Mouse (Mus musculus) MEL (cell line): ENCODE data around the gene Dlx2. TPM values are rescaled to one million over a fixed set of nuclear protein-coding genes. Genes with fewer than 3 reads are reported as not detected.

Experiments
- DNase-seq: peaks from one replicate; pipeline ENCODE4 v3.0.0; 2011; ENCODE audit warnings: low read depth, low spot score
- H3K27ac ChIP-seq: 2 replicates; pipeline ENCODE4 v1.5.1; 2012; ENCODE audit warnings: low read depth, mild to moderate bottlenecking, control low read depth, low read length, moderate library complexity; ENCODE audit not compliant: control insufficient read depth
- H3K27me3 ChIP-seq, 2 experiments: fragments of 150-350 bp in 1 of 2; sonication (generic) in 1 of 2; 2 replicates each; pipeline ENCODE4 v1.6.1; 2012; ENCODE audit warnings: low read length in 2 of 2, mild to moderate bottlenecking in 2 of 2, improper control_type of control experiment in 1 of 2, moderate library complexity in 1 of 2; ENCODE audit not compliant: insufficient read depth in 2 of 2, control insufficient read depth in 1 of 2
- H3K36me3 ChIP-seq, 2 experiments: 2 replicates each; pipeline ENCODE4 v1.6.1; 2012 to 2014; ENCODE audit warnings: low read length in 2 of 2, improper control_type of control experiment in 1 of 2, inconsistent platforms in 1 of 2, mild to moderate bottlenecking in 1 of 2; ENCODE audit not compliant: insufficient read depth in 2 of 2, control insufficient read depth in 1 of 2
- H3K4me1 ChIP-seq, 2 experiments: fragments of 150-350 bp in 1 of 2; sonication (generic) in 1 of 2; 2 replicates each; pipeline ENCODE4 v1.6.1; 2012; ENCODE audit warnings: low read length in 2 of 2, improper control_type of control experiment in 1 of 2, mild to moderate bottlenecking in 1 of 2; ENCODE audit not compliant: insufficient read depth in 2 of 2, control insufficient read depth in 1 of 2
- H3K4me3 ChIP-seq, 2 experiments: fragments of 150-350 bp in 1 of 2; sonication (generic) in 1 of 2; 2 replicates each; pipeline ENCODE4 v1.5.1; 2012; ENCODE audit warnings: low read depth in 2 of 2, low read length in 2 of 2, mild to moderate bottlenecking in 2 of 2, moderate library complexity in 2 of 2, control low read depth in 1 of 2, improper control_type of control experiment in 1 of 2; ENCODE audit not compliant: control insufficient read depth in 1 of 2, insufficient read depth in 1 of 2
- H3K79me2 ChIP-seq: 2 replicates; pipeline ENCODE4 v1.6.1; 2012; ENCODE audit warnings: mild to moderate bottlenecking, low read length, moderate library complexity; ENCODE audit not compliant: control insufficient read depth, poor library complexity, insufficient read depth
- H3K9ac ChIP-seq: 2 replicates; pipeline ENCODE4 v1.6.1; 2012; ENCODE audit warnings: low read depth, mild to moderate bottlenecking, control low read depth, low read length, moderate library complexity; ENCODE audit not compliant: control insufficient read depth, poor library complexity, severe bottlenecking
- H3K9me3 ChIP-seq: fragments of 150-350 bp; sonication (generic); replicated peaks from 2 replicates; pipeline ENCODE4 v1.6.1; 2012; ENCODE audit warnings: mild to moderate bottlenecking, low read length, improper control_type of control experiment, moderate library complexity; ENCODE audit not compliant: insufficient read depth
- BHLHE40 ChIP-seq: IDR thresholded peaks from 2 replicates; pipeline ENCODE4 v1.6.1; 2012; ENCODE audit warnings: low read depth, mild to moderate bottlenecking, inconsistent platforms, low read length, improper control_type of control experiment, borderline replicate concordance
- CHD1 ChIP-seq: IDR thresholded peaks from 2 replicates; pipeline ENCODE4 v1.6.1; 2012; ENCODE audit warnings: low read depth, mild to moderate bottlenecking, inconsistent platforms, low read length, improper control_type of control experiment
- CHD2 ChIP-seq: IDR thresholded peaks from 2 replicates; pipeline ENCODE4 v1.6.1; 2011; ENCODE audit warnings: low read length, improper control_type of control experiment
- CTCF ChIP-seq, 3 experiments: IDR thresholded peaks in 2 of 3; conservative IDR thresholded peaks in 1 of 3; 2 replicates each; pipeline ENCODE4 v1.5.1; 2011 to 2012; ENCODE audit warnings: low read length in 3 of 3, low read depth in 2 of 3, mild to moderate bottlenecking in 2 of 3, improper control_type of control experiment in 1 of 3, inconsistent platforms in 1 of 3, mixed read lengths in 1 of 3, moderate library complexity in 1 of 3; ENCODE audit not compliant: control insufficient read depth in 1 of 3, insufficient read depth in 1 of 3, poor library complexity in 1 of 3, severe bottlenecking in 1 of 3
- E2F4 ChIP-seq: IDR thresholded peaks from 2 replicates; pipeline ENCODE4 v1.6.1; 2011; ENCODE audit warnings: low read depth, low read length, improper control_type of control experiment, borderline replicate concordance
- ELF1 ChIP-seq: IDR thresholded peaks from 2 replicates; pipeline ENCODE4 v1.6.1; 2014; ENCODE audit warnings: low read depth, mild to moderate bottlenecking, inconsistent platforms, low read length, improper control_type of control experiment, moderate library complexity
- EP300 ChIP-seq, 2 experiments: IDR thresholded peaks; 2 replicates each; pipeline ENCODE4 v1.6.1; 2011; ENCODE audit warnings: improper control_type of control experiment in 2 of 2, low read length in 2 of 2, low read depth in 1 of 2, mild to moderate bottlenecking in 1 of 2
- ETS1 ChIP-seq: IDR thresholded peaks from 2 replicates; pipeline ENCODE4 v1.6.1; 2012; ENCODE audit warnings: low read depth, mild to moderate bottlenecking, inconsistent platforms, low read length, improper control_type of control experiment, moderate library complexity
- GABPA ChIP-seq: IDR thresholded peaks from 2 replicates; pipeline ENCODE4 v1.6.1; 2012; ENCODE audit warnings: low read depth, mild to moderate bottlenecking, inconsistent platforms, low read length, improper control_type of control experiment, moderate library complexity
- GATA1 ChIP-seq: IDR thresholded peaks from 2 replicates; pipeline ENCODE4 v1.6.1; 2011; ENCODE audit warnings: low read depth, low read length, improper control_type of control experiment
- HCFC1 ChIP-seq: IDR thresholded peaks from 2 replicates; pipeline ENCODE4 v1.6.1; 2012; ENCODE audit warnings: low read depth, mild to moderate bottlenecking, inconsistent platforms, low read length, improper control_type of control experiment, moderate library complexity
- KAT2A ChIP-seq: conservative IDR thresholded peaks from 2 replicates; pipeline ENCODE4 v1.6.1; 2012; ENCODE audit warnings: low read depth, low read length, improper control_type of control experiment, inconsistent platforms
- MAFK ChIP-seq: IDR thresholded peaks from 2 replicates; pipeline ENCODE4 v1.6.1; 2011; ENCODE audit warnings: low read depth, mild to moderate bottlenecking, low read length, improper control_type of control experiment, borderline replicate concordance
- MAX ChIP-seq: IDR thresholded peaks from 2 replicates; pipeline ENCODE4 v1.6.1; 2011; ENCODE audit warnings: low read length, improper control_type of control experiment
- MAZ ChIP-seq: IDR thresholded peaks from 2 replicates; pipeline ENCODE4 v1.6.1; 2012; ENCODE audit warnings: low read depth, mild to moderate bottlenecking, inconsistent platforms, low read length, improper control_type of control experiment
- MEF2A ChIP-seq: IDR thresholded peaks from 2 replicates; pipeline ENCODE4 v1.6.1; 2014; ENCODE audit warnings: low read depth, mild to moderate bottlenecking, inconsistent platforms, low read length, improper control_type of control experiment; ENCODE audit not compliant: poor library complexity, insufficient replicate concordance, severe bottlenecking; ENCODE audit errors: extremely low read depth
- MXI1 ChIP-seq: IDR thresholded peaks from 2 replicates; pipeline ENCODE4 v1.6.1; 2011; ENCODE audit warnings: mild to moderate bottlenecking, low read depth, low read length, improper control_type of control experiment
- MYB ChIP-seq: IDR thresholded peaks from 2 replicates; pipeline ENCODE4 v1.6.1; 2011; ENCODE audit warnings: mild to moderate bottlenecking, low read depth, low read length, improper control_type of control experiment
- MYC ChIP-seq: IDR thresholded peaks from 2 replicates; pipeline ENCODE4 v1.6.1; 2011; ENCODE audit warnings: low read depth, mild to moderate bottlenecking, low read length, improper control_type of control experiment, moderate library complexity
- NRF1 ChIP-seq: IDR thresholded peaks from 2 replicates; pipeline ENCODE4 v1.6.1; 2014; ENCODE audit warnings: low read depth, mild to moderate bottlenecking, inconsistent platforms, low read length, improper control_type of control experiment, moderate library complexity; ENCODE audit not compliant: poor library complexity, insufficient read depth, severe bottlenecking
- POLR2A ChIP-seq, 2 experiments: IDR thresholded peaks; 2 replicates each; pipeline ENCODE4 v1.6.1; 2011 to 2012; ENCODE audit warnings: low read length in 2 of 2, mild to moderate bottlenecking in 2 of 2, control low read depth in 1 of 2, improper control_type of control experiment in 1 of 2, low read depth in 1 of 2, moderate library complexity in 1 of 2; ENCODE audit not compliant: control insufficient read depth in 1 of 2, insufficient read depth in 1 of 2, poor library complexity in 1 of 2
- POLR2AphosphoS2 ChIP-seq: IDR thresholded peaks from 2 replicates; pipeline ENCODE4 v1.6.1; 2011; ENCODE audit warnings: low read length, improper control_type of control experiment
- RAD21 ChIP-seq: IDR thresholded peaks from 2 replicates; pipeline ENCODE4 v1.6.1; 2011; ENCODE audit warnings: mild to moderate bottlenecking, low read depth, low read length, improper control_type of control experiment
- RCOR1 ChIP-seq: IDR thresholded peaks from 2 replicates; pipeline ENCODE4 v1.6.1; 2012; ENCODE audit warnings: low read depth, mild to moderate bottlenecking, inconsistent platforms, low read length, improper control_type of control experiment
- SIN3A ChIP-seq: IDR thresholded peaks from 2 replicates; pipeline ENCODE4 v1.6.1; 2012; ENCODE audit warnings: low read length, improper control_type of control experiment, inconsistent platforms
- SMC3 ChIP-seq: IDR thresholded peaks from 2 replicates; pipeline ENCODE4 v1.6.1; 2011; ENCODE audit warnings: low read depth, low read length, improper control_type of control experiment
- TAL1 ChIP-seq: IDR thresholded peaks from 2 replicates; pipeline ENCODE4 v1.6.1; 2012; ENCODE audit warnings: mild to moderate bottlenecking, inconsistent platforms, low read length, moderate library complexity, mixed read lengths
- TBP ChIP-seq: IDR thresholded peaks from 2 replicates; pipeline ENCODE4 v1.8.0; 2011; ENCODE audit warnings: low read depth, low read length, improper control_type of control experiment
- UBTF ChIP-seq: IDR thresholded peaks from 2 replicates; pipeline ENCODE4 v1.6.1; 2012; ENCODE audit warnings: low read depth, mild to moderate bottlenecking, inconsistent platforms, low read length, improper control_type of control experiment, moderate library complexity, borderline replicate concordance; ENCODE audit not compliant: insufficient read depth
- USF1 ChIP-seq: IDR thresholded peaks from 2 replicates; pipeline ENCODE4 v1.6.1; 2014; ENCODE audit warnings: low read depth, mild to moderate bottlenecking, inconsistent platforms, low read length, improper control_type of control experiment, moderate library complexity
- USF2 ChIP-seq, 2 experiments: IDR thresholded peaks; 2 replicates each; pipeline ENCODE4 v1.6.1; 2011 to 2012; ENCODE audit warnings: improper control_type of control experiment in 2 of 2, low read length in 2 of 2, borderline replicate concordance in 1 of 2, inconsistent platforms in 1 of 2, low read depth in 1 of 2, mild to moderate bottlenecking in 1 of 2; ENCODE audit not compliant: insufficient read depth in 1 of 2
- ZC3H11A ChIP-seq: IDR thresholded peaks from 2 replicates; pipeline ENCODE4 v1.6.1; 2012; ENCODE audit warnings: low read depth, mild to moderate bottlenecking, inconsistent platforms, low read length, improper control_type of control experiment
- ZKSCAN1 ChIP-seq: IDR thresholded peaks from 2 replicates; pipeline ENCODE4 v1.6.1; 2012; ENCODE audit warnings: low read depth, mild to moderate bottlenecking, inconsistent platforms, low read length, improper control_type of control experiment, moderate library complexity
- ZMIZ1 ChIP-seq: IDR thresholded peaks from 2 replicates; pipeline ENCODE4 v1.6.1; 2012; ENCODE audit warnings: low read depth, mild to moderate bottlenecking, inconsistent platforms, low read length, improper control_type of control experiment, moderate library complexity
- ZNF384 ChIP-seq: IDR thresholded peaks from 2 replicates; pipeline ENCODE4 v1.6.1; 2012; ENCODE audit warnings: low read depth, mild to moderate bottlenecking, inconsistent platforms, low read length, improper control_type of control experiment
- polyA plus RNA-seq, 2 experiments: library from polyadenylated mRNA; stranded (reverse) in 1 of 2; unstranded in 1 of 2; fragments of >175 nt in 1 of 2; fragments of >200 nt in 1 of 2; gene quantifications; 2 replicates each; pipeline versions ENCODE4 v1.2.1 to v1.2.4; 2012; ENCODE audit warnings: low replicate concordance in 2 of 2, low read depth in 1 of 2; ENCODE audit not compliant: insufficient read length in 2 of 2, insufficient read depth in 1 of 2, missing spikeins in 1 of 2
- total RNA-seq: library from RNA; depleted of rRNA; stranded (reverse); fragments of 300-350 nt; gene quantifications from 2 replicates; pipeline ENCODE4 v1.2.3, GENCODE M21; 2012

Gene Dlx2
- total and polyA plus RNA-seq, 3 experiments: not detected

- Histone ChIP-seq H3K27ac (peak overlapping the region; percentile 60), H3K36me3 (peaks cover 0 to 25% of the 10 kb centered on the region in 2 experiments; a peak in 2 of 4 replicates), H3K9ac (peak overlapping the region; percentile 90), H3K9me3 (no peaks in the 10 kb centered on the region), H3K4me1 (peaks cover 14 to 20% of the 10 kb centered on the region in 2 experiments), H3K4me3 (peak overlapping the region; percentile 87 to 93), H3K79me2 (peaks cover 6% of the 10 kb centered on the region; the same call in 1 of the 2 replicates), H3K27me3 (no peaks in the 10 kb centered on the region)
- DNase-seq: peak; percentile 66
- no peak; the same call in 1 of the 2 replicates for TF ChIP-seq SMC3
- TF ChIP-seq E2F4: no peak
- peak; percentile 28; the same call in 1 of the 2 replicates for TF ChIP-seq ELF1
- TF ChIP-seq USF1: peak; percentile 64
- peak in 1 of 2 experiments; percentile 19; a peak in 1 of 4 replicates for TF ChIP-seq EP300 (IDR thresholded peaks at IDR 0.05; ENCODE audit: low read depth in 1 of 2, low read length in 2 of 2)
- TF ChIP-seq GATA1: peak; percentile 80
- TF ChIP-seq SIN3A: no peak
- TF ChIP-seq HCFC1: peak; percentile 27; the same call in 1 of the 2 replicates
- no peak for TF ChIP-seq BHLHE40
- TF ChIP-seq CHD1: no peak
- no peak for TF ChIP-seq RCOR1
- TF ChIP-seq ZC3H11A: no peak
- TF ChIP-seq RAD21: no peak
- no peak for TF ChIP-seq ZKSCAN1
- TF ChIP-seq USF2 (IDR thresholded peaks at IDR 0.05; ENCODE audit: borderline replicate concordance in 1 of 2, insufficient read depth in 1 of 2, low read depth in 1 of 2, low read length in 2 of 2): no peak
- TF ChIP-seq MEF2A: no peak
- no peak for TF ChIP-seq MYB
- TF ChIP-seq CTCF (IDR thresholded peaks at IDR 0.05 in 2 of 3, conservative IDR thresholded peaks at IDR 0.05 in 1 of 3; ENCODE audit: control insufficient read depth in 1 of 3, insufficient read depth in 1 of 3, low read depth in 2 of 3, low read length in 3 of 3, poor library complexity in 1 of 3, severe bottlenecking in 1 of 3): no peak
- TF ChIP-seq UBTF: no peak
- 0 out of 2 replicates have a peak, but pooled peaks have one; percentile 33 for TF ChIP-seq MXI1
- TF ChIP-seq MYC: no peak
- TF ChIP-seq MAFK: no peak
- no peak for TF ChIP-seq NRF1
- peak; percentile 11; the same call in 1 of the 2 replicates for TF ChIP-seq ZMIZ1
- no peak for TF ChIP-seq ZNF384
- TF ChIP-seq MAZ: 0 out of 2 replicates have a peak, but pooled peaks have one; percentile 37
- TF ChIP-seq TBP: 0 out of 2 replicates have a peak, but pooled peaks have one; percentile 22
- TF ChIP-seq ETS1: no peak; the same call in 1 of the 2 replicates
- no peak for TF ChIP-seq POLR2AphosphoS2
- 0 out of 4 replicates have a peak, but pooled peaks of 1 of the 2 experiments have one; percentile 5 for TF ChIP-seq POLR2A (IDR thresholded peaks at IDR 0.05; ENCODE audit: control insufficient read depth in 1 of 2, insufficient read depth in 1 of 2, low read depth in 1 of 2, low read length in 2 of 2, poor library complexity in 1 of 2)
- TF ChIP-seq MAX: peak; percentile 27; the same call in 1 of the 2 replicates
- no peak for TF ChIP-seq GABPA
- no peak for TF ChIP-seq TAL1
- TF ChIP-seq KAT2A: no peak; the same call in 1 of the 2 replicates
- no peak for TF ChIP-seq CHD2
These were observed 19.8 kb downstream of the Dlx2 start for GRCm38 (mm10) chr2:71526595-71527322.
